Mouse (Mus musculus) hindbrain, embryonic 13.5 days (tissue): ENCODE data around the gene Skap1. TPM values are rescaled to one million over a fixed set of nuclear protein-coding genes. Genes with fewer than 3 reads are reported as not detected.

Experiments used
- ATAC-seq: fragments of 200-750 bp; cut with Nextera tagmentation; 2 replicates; pipeline ENCODE4 v1.8.0; 2017; ENCODE audit warnings: moderate TSS enrichment; ENCODE audit not compliant: low FRiP score
- H3K27ac ChIP-seq: fragments of 300-500 bp; sonication (generic); 2 replicates; pipeline ENCODE4 v1.5.1; 2015; ENCODE audit warnings: inconsistent platforms, mild to moderate bottlenecking, moderate library complexity
- H3K27me3 ChIP-seq: fragments of 300-500 bp; sonication (generic); 2 replicates; pipeline ENCODE4 v1.6.1; 2015; ENCODE audit warnings: mild to moderate bottlenecking, inconsistent platforms
- H3K36me3 ChIP-seq: fragments of 300-500 bp; sonication (generic); 2 replicates; pipeline ENCODE4 v1.6.1; 2015; ENCODE audit warnings: mild to moderate bottlenecking, inconsistent platforms
- H3K4me1 ChIP-seq: fragments of 300-500 bp; sonication (generic); replicated peaks from 2 replicates; pipeline ENCODE4 v1.6.1; 2015; ENCODE audit warnings: inconsistent platforms
- H3K4me2 ChIP-seq: fragments of 300-500 bp; sonication (generic); 2 replicates; pipeline ENCODE4 v1.6.1; 2015; ENCODE audit warnings: inconsistent platforms, mild to moderate bottlenecking, moderate library complexity
- H3K4me3 ChIP-seq: fragments of 300-500 bp; sonication (generic); 2 replicates; pipeline ENCODE4 v1.5.1; 2015; ENCODE audit warnings: mild to moderate bottlenecking, inconsistent platforms
- H3K9ac ChIP-seq: fragments of 300-500 bp; sonication (generic); 2 replicates; pipeline ENCODE4 v1.6.1; 2015; ENCODE audit warnings: mild to moderate bottlenecking, inconsistent platforms
- H3K9me3 ChIP-seq: fragments of 300-500 bp; sonication (generic); 2 replicates; pipeline ENCODE4 v1.6.1; 2016; ENCODE audit warnings: inconsistent platforms
- WGBS: fragments of 180-500 bp; shearing (Covaris S2); methylation state at CpG from one replicate; pipeline ENCODE4 v1.1.7; 2015; 5-methylcytosine and 5-hydroxymethylcytosine counted together
- polyA plus RNA-seq: library from polyadenylated mRNA; unstranded; fragments of >200 nt; fragmentation: Nextera tagmentation; extraction: Ambion mirVana; gene quantifications from 2 replicates; pipeline ENCODE4 v1.2.1, GENCODE M21; 2015

The Skap1 gene
- polyA plus RNA-seq, 1 experiment from 2014 or later, result 6.9 TPM

DNA sequence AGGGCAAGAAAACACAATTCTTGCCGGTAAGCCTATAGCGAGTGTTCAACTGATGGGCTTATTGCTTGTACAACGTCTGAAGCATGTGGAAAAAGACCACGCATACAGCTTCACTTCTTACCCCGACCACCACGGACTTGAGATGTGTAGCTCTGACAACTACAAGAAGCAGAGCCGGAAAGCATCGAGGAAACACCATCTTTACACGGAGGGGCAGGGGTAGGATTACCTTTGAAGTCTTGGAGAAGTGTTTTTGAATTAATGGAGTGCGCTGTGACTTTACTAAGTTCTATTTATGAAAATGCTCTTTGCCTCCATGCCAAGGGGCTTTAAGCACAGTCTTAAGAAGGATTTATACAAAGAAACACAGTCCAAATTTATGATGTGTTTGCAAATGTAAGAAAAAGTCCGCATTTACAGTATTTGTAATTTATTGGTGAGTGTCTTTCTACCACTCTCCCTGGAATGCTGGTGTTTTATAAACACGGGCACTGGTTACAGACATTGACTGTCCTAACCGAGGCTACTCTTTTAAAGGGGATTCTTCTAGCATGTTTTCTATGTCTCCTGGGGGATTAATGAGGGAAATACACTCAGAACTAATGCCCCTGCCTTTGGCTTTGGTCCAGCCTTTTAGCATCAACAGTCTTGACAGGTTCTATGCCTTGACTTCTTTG is 67.5 kb downstream of the Skap1 start:
- Histone ChIP-seq H3K27me3 (no peaks in the 10 kb centered on the region), H3K9me3 (no peaks in the 10 kb centered on the region), H3K4me3 (no peak overlapping the region), H3K27ac (no peak overlapping the region), H3K9ac (no peak overlapping the region), H3K4me1 (peaks cover 16% of the 10 kb centered on the region; the same call in 1 of the 2 replicates), H3K4me2 (no peak overlapping the region), H3K36me3 (no peaks in the 10 kb centered on the region)
- ATAC-seq, result no peak
- 73% methylated on average over 13 of the region's 13 CpGs for WGBS

DNA sequence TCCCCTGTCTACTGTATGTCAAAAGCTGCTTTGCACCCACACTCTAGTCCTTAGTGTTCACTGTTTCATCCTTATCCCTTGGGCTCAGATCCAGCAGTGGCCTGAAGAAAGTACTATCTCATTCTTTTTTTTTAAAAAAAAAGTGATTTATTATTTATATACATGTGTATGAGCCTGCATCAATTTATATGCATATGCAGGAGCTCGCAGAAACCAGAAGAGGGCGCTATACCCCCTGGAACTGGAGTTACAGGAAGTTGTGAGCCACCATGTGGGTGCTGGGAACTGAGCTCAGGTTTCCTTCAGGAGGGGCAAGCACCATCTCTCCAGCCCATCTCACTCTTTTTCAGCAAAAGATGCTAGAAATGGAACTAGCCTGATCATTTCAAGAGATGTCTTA is 70.1 kb downstream of the Skap1 start:
- WGBS, result 80% methylated on average over 2 of the region's 2 CpGs
- H3K27ac ChIP-seq, result no peak overlapping the region
- no peaks in the 10 kb centered on the region for H3K36me3 ChIP-seq
- ATAC-seq, result no peak
- no peaks in the 10 kb centered on the region for H3K27me3 ChIP-seq
- no peak overlapping the region for H3K9ac ChIP-seq
- no peak overlapping the region for H3K4me2 ChIP-seq
- H3K4me3 ChIP-seq, result no peak overlapping the region
- H3K9me3 ChIP-seq, result no peaks in the 10 kb centered on the region
- peaks cover 21% of the 10 kb centered on the region; the same call in 1 of the 2 replicates for H3K4me1 ChIP-seq

DNA sequence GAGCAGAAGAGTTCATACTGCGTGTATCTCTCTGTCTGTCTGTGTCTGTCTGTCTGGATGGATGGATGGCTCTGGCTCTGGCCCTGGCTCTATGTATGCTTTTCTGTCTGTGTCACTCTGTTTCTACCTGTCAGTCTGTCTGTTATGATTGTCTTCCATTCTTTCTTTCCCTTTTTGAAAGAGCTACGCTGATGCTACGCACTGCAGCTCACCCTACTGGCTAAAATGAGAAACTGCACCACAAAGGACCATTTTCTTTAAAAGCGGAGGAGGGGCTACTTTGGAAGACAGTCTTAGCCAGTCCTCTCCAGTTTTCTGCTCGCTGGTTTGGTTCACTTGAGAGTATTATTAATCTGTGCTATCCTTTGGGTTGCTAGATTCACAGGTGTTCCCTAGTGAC is 71.8 kb downstream of the Skap1 start:
- WGBS, result 19% methylated on average over 5 of the region's 5 CpGs
- Histone ChIP-seq H3K9ac (no peak overlapping the region), H3K36me3 (no peaks in the 10 kb centered on the region), H3K4me2 (no peak overlapping the region), H3K4me3 (no peak overlapping the region), H3K9me3 (no peaks in the 10 kb centered on the region), H3K27me3 (no peaks in the 10 kb centered on the region), H3K27ac (0 out of 2 replicates have a peak overlapping the region, but pooled peaks have one; percentile 40), H3K4me1 (peaks cover 21% of the 10 kb centered on the region; the same call in 1 of the 2 replicates)
- no peak for ATAC-seq

DNA sequence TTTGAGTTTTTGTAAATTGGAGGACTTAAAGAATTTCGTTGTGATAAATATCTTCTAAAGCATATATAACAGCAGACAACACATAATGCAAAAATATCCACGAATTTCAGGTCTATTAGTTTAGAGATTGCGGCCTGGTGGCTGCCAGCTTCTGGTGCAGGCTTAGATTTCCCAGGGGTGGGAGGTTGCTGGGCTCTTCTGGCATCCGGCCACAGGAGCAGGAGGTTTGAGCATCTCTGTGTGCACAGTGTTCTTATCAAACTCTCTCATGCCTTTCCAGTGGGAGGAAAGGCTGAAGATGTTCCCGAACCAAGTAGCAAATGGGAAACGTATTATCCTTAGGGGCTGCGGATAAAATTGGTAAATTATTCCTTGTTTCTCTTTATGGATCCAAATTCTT is 77.6 kb downstream of the Skap1 start:
- WGBS, result 66% methylated on average over 7 of the region's 7 CpGs
- H3K4me1 ChIP-seq, result 0 out of 2 replicates have a peak, but pooled peaks cover 13% of the 10 kb centered on the region

DNA sequence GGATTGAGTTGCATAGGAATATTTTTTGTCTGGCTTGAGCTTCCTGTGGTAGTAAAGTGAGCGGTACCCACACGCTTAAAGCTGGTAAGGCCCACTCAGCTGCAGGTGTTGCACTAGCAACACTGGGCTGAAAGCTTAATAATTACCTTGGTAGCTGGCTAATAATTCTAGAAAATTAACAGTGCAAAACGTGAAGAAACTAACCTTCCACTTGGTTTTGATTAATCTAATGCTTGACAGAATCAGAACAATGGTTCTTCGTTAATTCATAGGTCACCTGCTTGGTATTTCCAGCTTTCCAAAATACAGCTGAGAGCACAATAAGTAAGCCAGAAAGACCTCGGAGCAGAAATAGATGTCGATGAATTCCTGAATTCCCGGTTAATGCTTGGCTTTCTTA is 78.2 kb downstream of the Skap1 start:
- no peak for ATAC-seq
- no peak overlapping the region for H3K9ac ChIP-seq
- H3K27me3 ChIP-seq, result no peaks in the 10 kb centered on the region
- no peak overlapping the region for H3K4me2 ChIP-seq
- WGBS, result 76% methylated on average over 7 of the region's 7 CpGs
- H3K27ac ChIP-seq, result 0 out of 2 replicates have a peak overlapping the region, but pooled peaks have one; percentile 58
- H3K4me1 ChIP-seq, result 0 out of 2 replicates have a peak, but pooled peaks cover 13% of the 10 kb centered on the region
- no peaks in the 10 kb centered on the region for H3K36me3 ChIP-seq
- H3K9me3 ChIP-seq, result no peaks in the 10 kb centered on the region
- no peak overlapping the region for H3K4me3 ChIP-seq

More for the DNA sequence above, 77.6 kb downstream of the Skap1 start:
- Histone ChIP-seq H3K27me3 (no peaks in the 10 kb centered on the region), H3K4me3 (no peak overlapping the region), H3K9ac (no peak overlapping the region), H3K4me2 (no peak overlapping the region), H3K36me3 (no peaks in the 10 kb centered on the region), H3K9me3 (no peaks in the 10 kb centered on the region), H3K27ac (0 out of 2 replicates have a peak overlapping the region, but pooled peaks have one; percentile 55)
- ATAC-seq, result no peak

DNA sequence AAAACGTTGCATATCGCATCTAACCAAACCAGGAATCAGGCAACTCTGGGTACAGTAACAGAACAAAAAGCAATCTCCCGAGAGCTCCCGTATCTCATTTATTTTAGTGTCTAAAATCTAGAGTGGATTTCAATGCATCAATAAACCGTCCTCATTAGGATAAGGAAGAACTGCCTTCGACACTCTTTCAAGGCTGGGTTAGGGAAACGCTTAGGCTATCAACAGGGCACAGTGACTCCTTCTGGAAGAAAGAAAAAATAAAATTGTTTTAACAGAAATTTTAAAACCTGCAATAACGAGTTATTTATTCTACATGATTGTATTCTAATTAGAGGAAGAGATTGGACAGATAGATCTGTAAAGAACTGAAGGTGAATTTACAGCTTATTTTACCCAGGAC is 82.0 kb downstream of the Skap1 start:
- Histone ChIP-seq H3K9me3 (no peaks in the 10 kb centered on the region), H3K4me3 (no peak overlapping the region), H3K4me2 (no peak overlapping the region), H3K4me1 (peaks cover 6% of the 10 kb centered on the region; the same call in 1 of the 2 replicates), H3K27ac (peak overlapping the region; percentile 61; the same call in 1 of the 2 replicates), H3K36me3 (no peaks in the 10 kb centered on the region), H3K9ac (no peak overlapping the region), H3K27me3 (0 out of 2 replicates have a peak, but pooled peaks cover 3% of the 10 kb centered on the region)
- WGBS, result 64% methylated on average over 8 of the region's 8 CpGs
- no peak for ATAC-seq

DNA sequence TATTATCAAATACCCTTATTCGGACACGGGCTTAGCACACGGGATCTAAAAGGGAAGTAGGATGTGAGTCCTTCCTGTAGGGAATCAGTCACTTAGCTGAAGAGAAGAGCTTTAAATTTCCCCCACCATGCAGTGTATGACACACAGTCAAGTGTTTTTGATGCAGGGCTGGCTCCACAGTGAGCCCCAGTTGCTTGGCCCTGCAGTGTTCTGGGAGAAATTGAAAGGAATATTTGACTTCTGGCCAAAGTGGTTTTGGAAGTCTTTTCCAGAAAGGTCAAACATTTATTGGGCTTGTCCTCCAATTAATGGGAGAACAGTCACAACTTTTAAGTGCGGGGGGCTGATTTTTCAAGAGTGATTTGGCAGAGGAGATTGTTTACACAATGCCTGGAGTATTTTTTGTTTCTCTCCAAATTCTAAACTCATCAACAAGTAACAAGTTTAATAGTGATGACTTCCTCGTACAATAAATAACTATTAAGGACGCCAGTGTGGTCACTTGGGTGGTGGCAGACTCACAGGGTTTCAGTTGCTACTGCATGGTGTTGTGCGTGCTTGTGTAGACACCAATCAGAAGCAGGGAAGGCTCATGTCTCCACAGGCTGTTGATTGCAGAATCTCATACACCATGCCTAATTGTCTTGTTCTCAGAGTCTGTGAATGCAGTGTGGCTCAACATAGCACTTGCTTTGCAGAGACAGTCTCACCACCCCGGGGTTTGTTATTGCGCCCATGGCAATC is 86.7 kb downstream of the Skap1 start:
- Histone ChIP-seq H3K4me1 (peaks cover 12% of the 10 kb centered on the region), H3K9ac (no peak overlapping the region), H3K27me3 (peaks cover 16% of the 10 kb centered on the region), H3K27ac (no peak overlapping the region), H3K36me3 (no peaks in the 10 kb centered on the region), H3K4me3 (no peak overlapping the region), H3K4me2 (no peak overlapping the region), H3K9me3 (no peaks in the 10 kb centered on the region)
- ATAC-seq, result no peak
- 79% methylated on average over 9 of the region's 9 CpGs for WGBS

DNA sequence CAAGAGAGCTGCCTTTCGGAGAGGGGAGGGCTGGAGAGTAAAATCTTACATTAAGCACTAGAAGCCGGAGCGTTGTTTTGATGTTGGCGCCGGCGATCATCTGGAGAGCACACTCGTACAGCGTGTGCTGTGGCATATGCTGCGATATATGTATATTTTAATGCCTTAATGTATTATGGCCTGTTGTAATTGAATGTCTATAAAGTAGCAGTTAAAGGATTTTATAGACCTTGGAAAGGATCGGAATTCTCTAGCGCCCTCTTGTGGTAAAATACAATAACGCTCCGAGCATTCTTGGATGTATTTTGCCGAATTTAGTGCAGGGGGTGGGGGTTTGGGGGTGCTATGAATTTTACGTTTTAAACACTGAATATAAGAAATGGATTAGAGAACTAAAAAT is 88.7 kb downstream of the Skap1 start:
- Histone ChIP-seq H3K4me3 (peak overlapping the region; percentile 28), H3K9ac (peak overlapping the region; percentile 63), H3K4me2 (peak overlapping the region; percentile 49), H3K27me3 (peaks cover 20% of the 10 kb centered on the region), H3K36me3 (no peaks in the 10 kb centered on the region), H3K9me3 (no peaks in the 10 kb centered on the region), H3K4me1 (peaks cover 12% of the 10 kb centered on the region), H3K27ac (peak overlapping the region; percentile 67)
- 16% methylated on average over 15 of the region's 15 CpGs for WGBS
- no peak for ATAC-seq

DNA sequence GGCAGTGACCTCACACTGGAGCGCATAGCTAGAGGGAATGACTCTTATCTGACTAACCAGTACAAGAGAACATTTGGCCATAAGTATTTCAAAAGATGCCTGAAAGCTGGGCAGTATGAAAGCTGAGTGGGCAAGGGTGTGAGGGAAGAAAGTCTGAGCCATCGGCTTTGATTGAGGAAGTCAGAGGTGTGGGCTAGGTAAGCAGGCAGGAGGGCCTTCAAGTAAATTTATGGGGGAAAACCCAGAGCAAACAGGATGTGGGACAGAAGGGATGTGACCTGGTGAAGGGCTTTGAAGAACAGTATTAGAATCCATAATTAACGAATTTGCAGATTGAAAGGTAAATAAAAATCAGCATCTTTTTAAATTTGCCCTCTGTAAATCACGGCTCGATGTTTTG is 95.8 kb downstream of the Skap1 start:
- Histone ChIP-seq H3K27me3 (peaks cover 6% of the 10 kb centered on the region; the same call in 1 of the 2 replicates), H3K36me3 (no peaks in the 10 kb centered on the region), H3K9ac (no peak overlapping the region), H3K9me3 (no peaks in the 10 kb centered on the region), H3K4me3 (no peak overlapping the region), H3K27ac (no peak overlapping the region), H3K4me1 (no peaks in the 10 kb centered on the region), H3K4me2 (no peak overlapping the region)
- 89% methylated on average over 5 of the region's 5 CpGs for WGBS
- no peak for ATAC-seq

DNA sequence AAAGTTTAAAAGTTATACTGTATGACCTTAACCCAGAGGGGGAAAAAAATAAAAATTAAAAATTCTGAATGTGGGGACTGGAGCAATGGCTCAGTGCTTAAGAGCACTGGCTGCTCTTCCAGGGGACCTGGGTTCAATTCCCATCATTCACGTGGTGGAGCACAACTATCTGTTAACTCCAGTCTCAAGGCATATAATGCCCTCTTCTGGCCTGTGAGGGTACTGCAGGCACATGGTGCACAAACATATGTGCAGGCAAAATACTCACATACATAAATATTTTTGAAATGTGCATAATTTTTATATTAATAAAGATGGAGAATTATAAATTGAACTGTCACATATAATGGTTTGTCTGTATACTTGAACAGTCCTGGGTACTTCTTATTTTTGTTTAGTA is 99.7 kb downstream of the Skap1 start:
- H3K36me3 ChIP-seq, result no peaks in the 10 kb centered on the region
- no peak for ATAC-seq
- H3K4me3 ChIP-seq, result no peak overlapping the region
- no peak overlapping the region for H3K27ac ChIP-seq
- H3K4me1 ChIP-seq, result no peaks in the 10 kb centered on the region; the same call in 1 of the 2 replicates
- no peaks in the 10 kb centered on the region for H3K27me3 ChIP-seq
- WGBS, result 65% methylated on average over 1 of the region's 1 CpGs
- H3K9me3 ChIP-seq, result no peaks in the 10 kb centered on the region
- no peak overlapping the region for H3K9ac ChIP-seq
- no peak overlapping the region for H3K4me2 ChIP-seq

DNA sequence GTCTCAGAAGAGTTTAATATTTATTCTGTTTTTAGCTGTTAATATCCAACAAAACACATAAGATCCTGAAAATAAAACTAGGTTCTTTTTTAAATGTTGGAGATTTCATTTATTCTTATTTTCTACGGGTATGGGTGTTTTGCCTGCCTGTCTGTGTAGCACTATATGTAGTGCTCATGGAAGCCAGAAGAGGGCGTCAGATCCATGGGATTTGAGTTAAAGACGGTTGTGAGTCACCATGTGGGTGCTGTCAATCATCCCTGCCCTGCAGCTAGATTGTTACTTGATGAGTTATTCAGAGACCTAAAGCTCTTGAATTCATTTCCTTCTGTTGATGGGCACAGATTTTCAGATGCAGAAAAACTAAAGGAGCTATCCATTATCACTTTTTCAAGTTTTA is 108.1 kb downstream of the Skap1 start:
- ATAC-seq, result no peak
- H3K9ac ChIP-seq, result no peak overlapping the region
- H3K27ac ChIP-seq, result no peak overlapping the region
- H3K4me1 ChIP-seq, result peaks cover 12% of the 10 kb centered on the region
- H3K9me3 ChIP-seq, result no peaks in the 10 kb centered on the region
- no peak overlapping the region for H3K4me2 ChIP-seq
- no peaks in the 10 kb centered on the region for H3K27me3 ChIP-seq
- WGBS, result 39% methylated on average over 3 of the region's 3 CpGs
- H3K36me3 ChIP-seq, result no peaks in the 10 kb centered on the region
- H3K4me3 ChIP-seq, result no peak overlapping the region

DNA sequence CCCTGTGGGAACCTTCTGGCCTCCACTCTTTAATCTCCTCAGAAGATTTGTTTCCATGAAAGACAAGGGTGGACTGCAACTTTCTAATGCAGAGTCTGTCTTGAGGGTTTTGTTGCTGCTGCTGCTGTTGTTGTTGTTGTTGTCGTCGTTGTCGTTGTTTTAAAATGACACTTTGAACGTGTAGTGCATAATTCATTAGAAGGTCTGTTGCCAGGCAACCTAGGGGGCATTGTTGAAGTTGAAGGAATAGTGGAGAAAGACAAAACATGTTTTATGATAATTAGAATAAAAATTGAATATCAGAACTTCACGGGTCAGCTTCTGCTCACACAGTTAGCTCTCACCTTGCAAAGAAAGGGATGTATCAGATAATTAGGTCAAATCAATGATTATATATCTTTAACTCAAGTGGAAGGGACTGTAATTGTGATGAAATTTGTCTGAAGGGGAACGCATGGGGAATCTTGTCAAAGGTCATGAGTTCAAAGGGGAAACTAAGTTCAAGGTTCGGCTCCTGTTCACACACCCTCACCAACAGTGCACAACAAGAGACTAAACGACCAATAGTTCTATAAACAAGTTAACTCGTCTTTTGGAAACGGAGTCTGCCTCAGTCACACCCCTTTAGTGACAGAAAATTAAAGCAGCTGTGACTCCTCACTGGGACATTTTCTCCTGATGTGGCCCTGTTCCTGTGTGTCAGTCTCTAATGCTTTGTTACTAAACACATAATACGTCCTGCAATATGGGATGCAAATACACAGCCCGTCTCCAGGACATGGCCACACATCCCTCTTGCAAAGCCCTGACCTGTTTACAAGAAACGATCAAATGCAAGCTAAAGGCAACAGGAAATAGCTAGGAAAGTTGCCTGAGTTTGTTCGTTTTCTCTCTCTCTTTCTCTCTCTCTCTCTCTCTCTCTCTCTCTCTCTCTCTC is 112.4 kb downstream of the Skap1 start:
- H3K9ac ChIP-seq, result no peak overlapping the region
- no peaks in the 10 kb centered on the region for H3K9me3 ChIP-seq
- WGBS, result 20% methylated on average over 14 of the region's 14 CpGs
- H3K27me3 ChIP-seq, result no peaks in the 10 kb centered on the region
- no peaks in the 10 kb centered on the region for H3K36me3 ChIP-seq
- peaks cover 41% of the 10 kb centered on the region for H3K4me1 ChIP-seq
- no peak overlapping the region for H3K4me2 ChIP-seq
- no peak overlapping the region for H3K4me3 ChIP-seq
- peak overlapping the region; percentile 52; the same call in 1 of the 2 replicates for H3K27ac ChIP-seq
- no peak for ATAC-seq
